Mouse (Mus musculus): ENCODE measurements around the gene Gmpr2. TPM values are rescaled to one million over a fixed set of nuclear protein-coding genes. Genes with fewer than 3 reads are reported as not detected.

Gene Gmpr2
- polyA plus RNA-seq (2012; rRNA removed) = 13.3 and 16.5 TPM in 2 replicates

DNA sequence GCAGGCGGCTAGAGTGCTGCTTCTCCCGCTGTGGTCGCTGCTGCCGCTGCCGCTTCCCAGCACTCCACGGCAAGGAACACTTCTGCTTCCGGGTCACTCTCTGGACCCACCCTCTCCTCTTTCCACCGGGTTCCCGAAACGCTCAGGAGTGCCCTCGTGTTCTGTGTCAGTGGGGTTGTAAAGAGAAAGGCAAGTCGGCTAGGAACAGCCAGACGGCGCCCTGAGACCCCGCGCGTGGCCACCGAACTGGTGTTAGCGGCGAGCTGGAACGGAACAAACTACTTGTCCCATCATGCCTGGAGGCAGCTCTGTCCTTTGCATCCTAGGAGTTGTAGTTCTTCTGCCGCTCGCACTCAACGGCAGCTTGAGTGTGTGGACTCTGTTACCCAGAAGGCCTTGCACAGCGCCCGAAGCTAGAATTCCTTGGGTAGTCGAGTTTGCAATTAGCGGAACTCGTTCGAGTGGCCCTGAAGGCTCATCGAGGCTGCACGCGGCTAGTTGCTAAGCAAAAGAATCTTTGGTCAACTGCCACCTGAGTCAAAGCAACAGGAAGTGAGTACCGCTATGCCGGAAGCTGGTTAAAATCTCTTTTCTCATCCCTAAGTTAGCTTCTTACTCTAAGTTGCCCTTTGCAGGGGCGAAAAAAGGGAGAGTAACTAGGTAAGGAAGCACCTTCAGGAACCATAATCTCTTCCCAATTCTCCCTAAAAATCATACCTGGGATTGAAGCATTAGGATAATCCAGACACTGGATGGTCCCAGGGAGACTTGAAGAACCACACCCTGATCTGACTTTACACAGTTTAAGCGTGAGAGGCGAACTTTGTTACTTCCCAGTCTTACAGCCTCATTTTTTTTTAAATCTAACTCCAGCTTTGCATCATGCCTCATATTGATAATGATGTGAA, at the start of gene Gmpr2, which contains the start of gene Nedd8:
TSS of gene Gmpr2 (plus strand) at position 109 of the 908 bp plus-strand sequence.
TSS of gene Nedd8 (minus strand) at position 292 of the 908 bp plus-strand sequence.

DNA sequence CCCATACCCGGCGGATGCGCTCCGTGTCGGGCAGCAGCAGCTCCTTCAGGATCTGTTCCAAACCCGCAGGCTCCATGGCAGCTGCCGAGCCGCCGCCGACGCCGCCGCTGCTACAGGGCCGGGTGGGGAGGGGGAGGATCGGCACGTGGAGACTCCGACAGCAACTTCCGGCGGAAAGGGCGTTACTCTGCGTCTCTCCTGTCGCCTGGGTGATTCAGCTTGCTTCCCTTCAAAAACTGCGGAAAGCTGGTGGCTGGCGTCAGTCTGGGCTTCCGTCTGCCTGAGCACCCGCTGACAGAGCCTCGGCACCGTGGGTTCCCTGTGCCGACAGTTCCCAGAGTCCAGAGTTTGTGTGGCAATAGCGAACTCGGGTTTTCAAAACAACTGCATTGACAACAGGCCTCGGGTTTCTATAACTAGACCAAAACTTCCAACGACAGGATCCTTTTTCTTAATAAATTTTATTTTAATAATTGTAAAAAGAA, 36.2 kb upstream of the Gmpr2 start, which contains the start of gene Ipo4:
TSS of gene Ipo4 (minus strand) at position 435 of the 485 bp plus-strand sequence.

DNA sequence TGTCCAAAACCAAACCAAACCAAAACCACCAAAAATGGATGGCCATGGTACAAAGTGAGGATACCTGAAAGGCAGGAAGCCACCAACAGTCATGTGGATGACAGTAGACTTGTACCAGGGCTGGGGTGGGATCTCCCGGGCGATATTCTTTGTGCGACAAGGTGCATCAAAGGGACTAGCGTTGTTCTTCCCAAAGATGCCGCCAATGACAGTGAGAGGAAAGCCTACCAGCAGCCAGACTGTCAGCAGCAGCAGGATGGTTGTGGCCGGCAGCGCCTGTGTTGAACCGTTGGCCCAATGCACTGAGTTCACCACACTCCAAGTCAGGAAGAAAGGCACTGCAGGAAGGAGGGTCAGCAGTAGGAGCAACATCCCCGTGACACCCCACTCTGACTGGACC, 33.9 kb upstream of the Gmpr2 start, which contains the start of gene Gm49378:
TSS of gene Gm49378 (minus strand) at position 101 of the 400 bp plus-strand sequence.

DNA sequence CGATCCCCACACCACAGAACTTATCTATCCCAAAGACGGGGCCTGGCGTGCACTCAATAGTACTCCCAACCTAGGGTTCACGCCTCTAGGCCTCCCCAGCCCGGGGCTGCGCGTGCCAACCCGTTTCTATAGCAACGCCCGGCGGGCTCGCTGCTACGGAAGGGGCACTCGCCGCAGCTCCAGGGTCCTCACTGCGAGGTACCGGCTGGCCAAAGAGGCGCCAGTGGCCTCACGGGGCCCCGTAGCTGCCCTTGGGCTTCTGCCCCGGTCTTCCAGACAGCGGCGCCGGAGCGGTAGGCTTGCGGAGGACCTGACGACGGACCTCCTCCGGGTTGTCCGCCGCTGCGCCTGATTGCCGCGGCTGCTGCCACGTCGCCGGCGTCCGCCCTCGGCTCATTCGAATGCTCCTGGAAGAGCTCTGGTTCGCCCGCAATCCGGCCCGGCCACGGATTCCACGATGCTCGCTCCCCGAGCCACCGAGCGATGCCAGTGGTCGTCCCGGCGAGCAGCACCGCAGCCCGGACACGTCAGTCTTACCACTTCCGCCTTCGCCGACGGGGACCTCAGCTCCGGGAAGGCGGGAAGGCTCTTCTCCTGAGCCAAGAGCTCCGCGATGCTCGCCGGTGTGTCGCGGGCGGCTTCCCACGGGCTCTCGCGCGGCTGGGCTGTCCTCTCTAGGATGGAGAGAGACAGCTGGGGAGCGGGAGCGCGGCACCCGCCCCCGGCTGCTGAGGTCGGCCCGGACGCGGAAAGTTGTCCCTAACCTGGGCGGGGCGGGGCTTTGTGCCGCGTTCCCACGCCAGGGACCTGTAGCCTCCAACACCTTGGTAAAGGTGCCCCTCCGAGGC, 28.5 kb upstream of the Gmpr2 start, which contains the start of gene Tm9sf1:
TSS of gene Tm9sf1 (minus strand) at position 747 of the 848 bp plus-strand sequence.

DNA sequence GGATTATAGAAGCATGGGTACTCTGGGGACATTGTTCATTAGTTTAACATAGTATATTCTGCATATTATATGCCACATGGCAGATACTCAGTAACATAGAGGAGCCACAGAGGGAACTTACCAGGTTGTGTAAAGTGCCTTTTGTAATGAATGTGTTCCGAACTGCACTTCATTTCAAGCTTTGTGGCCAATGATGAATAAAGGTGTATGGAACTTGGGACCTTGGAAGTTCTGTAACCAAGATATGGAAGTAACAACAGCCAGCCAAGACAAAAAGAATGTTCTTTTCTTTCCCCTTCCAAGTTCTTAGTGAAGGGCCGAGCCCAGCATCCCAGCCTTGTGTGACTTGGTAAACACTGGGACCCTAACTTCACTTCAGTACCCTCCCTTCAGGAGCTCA, 21.9 kb upstream of the Gmpr2 start, which contains the start of gene Tssk4:
TSS of gene Tssk4 (plus strand) at position 301 of the 400 bp plus-strand sequence.

DNA sequence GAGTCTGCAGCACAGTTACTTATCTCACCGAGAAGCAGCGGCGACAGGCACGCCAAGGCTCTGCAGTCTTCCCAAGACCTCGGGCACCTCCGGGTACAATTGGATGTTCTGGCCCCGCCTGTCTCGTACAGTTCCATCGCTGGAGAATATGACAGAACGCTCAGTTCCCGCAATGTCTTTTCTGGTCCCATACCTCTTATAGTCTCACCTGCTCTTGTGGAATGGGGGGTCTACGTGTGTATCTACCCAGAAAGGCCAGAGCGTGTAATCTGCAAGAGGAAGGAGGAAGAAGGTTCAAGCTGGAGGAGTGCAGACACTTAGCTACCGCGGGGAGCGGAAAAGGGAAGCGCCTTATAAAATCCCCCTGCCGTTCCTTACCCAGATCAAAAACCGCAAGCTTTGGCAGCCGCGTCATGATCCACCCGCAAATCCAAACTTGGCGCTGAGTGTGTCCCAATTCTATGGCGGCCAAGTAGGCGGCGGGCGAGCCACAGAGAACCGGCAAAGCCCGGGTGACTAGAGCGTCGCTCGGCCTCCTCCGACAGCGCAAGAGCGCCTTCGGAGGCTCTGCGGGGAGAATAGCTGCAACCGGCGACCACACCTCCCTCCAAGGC, 11.7 kb upstream of the Gmpr2 start, which contains the start of gene Mdp1:
TSS of gene Mdp1 (minus strand) at position 549 of the 614 bp plus-strand sequence.

DNA sequence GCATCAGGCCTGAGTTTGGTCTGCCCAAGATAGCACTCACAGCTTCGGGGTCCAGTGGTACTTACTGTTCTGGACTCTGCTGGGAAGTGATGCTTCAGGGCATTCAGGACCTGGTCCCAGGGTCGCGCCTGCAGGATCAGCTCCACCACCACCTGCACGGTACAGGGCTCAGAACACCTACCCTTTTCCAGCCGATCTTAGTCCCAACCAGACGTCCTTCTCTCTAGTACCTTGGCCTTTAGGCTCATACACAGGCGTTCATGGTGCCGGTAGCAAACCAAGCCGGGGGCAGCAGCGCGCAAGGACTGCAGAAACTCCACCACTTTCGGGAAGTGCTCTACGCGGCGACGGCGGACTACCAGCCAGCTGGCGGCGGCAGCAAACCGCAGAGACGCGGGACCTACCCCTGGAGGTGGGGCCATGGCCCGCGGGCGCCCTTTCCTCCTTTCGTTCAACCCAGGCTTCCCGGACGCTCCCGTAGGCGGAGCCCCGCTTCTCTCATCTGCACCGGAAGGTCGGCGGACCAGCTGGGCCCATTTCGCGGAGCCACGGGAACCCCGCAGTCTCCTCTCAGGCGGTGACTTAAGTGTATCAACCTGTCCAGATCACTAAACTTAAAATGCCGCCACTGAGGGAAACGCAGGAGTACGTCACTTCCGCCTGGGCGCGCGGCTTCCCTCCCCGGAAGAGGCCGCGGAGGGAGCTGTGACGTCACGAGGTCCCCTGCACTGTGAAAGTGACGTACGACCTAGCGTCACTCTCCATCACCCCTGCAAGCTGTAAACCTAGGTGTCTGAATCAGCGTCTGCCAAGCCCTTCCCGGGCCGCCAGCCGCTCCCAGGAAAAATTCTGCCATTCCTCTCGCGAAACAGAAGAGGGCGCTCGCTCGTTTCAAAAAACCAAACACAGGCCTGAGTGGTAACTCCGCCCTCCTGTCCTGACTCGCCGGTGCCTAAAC, 9.7 kb downstream of the Gmpr2 start, which contains the start of gene Tinf2:
TSS of gene Tinf2 (minus strand) at position 661 of the 958 bp plus-strand sequence.

DNA sequence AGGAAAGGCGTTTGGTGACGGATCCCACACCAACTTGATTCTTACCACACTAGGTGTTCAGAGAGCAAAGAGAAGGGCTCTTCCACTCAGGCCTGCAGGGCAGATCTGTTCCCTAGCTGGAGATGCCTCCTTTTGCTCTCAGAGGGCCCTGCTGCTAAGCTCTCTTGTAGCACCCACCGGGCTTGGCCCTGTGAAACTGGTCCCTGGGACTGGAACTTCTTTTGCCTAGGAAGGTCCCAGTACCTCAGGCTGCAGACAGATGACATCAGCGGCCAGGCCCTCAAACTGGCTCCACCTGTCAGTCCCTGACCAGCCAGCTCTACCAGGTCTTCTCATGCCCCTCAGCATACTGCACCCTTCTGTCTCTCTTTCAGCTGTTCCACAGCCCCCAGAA, 42.0 kb downstream of the Gmpr2 start, which contains the start of gene Tgm1:
TSS of gene Tgm1 (minus strand) at position 198 of the 394 bp plus-strand sequence.

DNA sequence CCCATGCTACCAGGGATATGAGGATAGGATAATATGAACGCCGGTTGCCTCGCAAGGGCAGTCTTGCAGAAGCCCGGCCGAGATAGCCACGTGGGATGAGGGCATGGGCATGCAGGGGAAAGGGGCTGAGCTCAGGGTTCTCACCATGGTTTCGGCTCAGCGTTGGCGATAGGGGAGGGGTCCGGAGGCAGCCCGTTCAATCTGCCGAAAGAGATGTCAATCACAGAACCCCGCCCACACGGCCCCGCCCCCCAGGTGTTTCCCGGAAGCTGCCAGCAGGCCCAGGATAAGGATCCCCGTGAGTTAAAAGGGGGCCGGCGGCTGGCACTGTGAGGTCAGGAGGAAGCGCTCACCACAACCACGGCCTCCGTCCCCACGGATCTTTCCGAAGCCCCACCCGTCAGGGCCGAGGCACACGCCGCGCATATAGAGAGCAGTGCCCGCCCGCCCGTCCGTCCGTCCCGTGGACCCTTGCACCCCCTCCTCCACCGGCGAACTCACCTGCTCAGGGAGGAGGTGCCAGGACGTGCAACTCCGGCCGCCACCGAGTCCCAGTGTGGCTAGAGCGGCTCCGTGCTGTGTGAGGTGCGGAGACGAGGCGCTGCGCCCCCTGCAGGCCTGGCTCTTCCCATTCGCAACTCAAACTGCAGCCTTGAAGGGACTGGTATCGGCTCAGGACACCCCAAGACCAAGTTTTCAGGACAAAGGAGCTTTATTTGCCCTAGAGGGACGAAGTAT, 50.1 kb downstream of the Gmpr2 start, which contains the start of gene Rabggta:
TSS of gene Rabggta (minus strand) at position 564 of the 738 bp plus-strand sequence.

Other genes starting within 250 kb of the Gmpr2 start
- gene Dhrs4, start 193.2 kb upstream of the Gmpr2 start, polyA plus RNA-seq (2012; rRNA removed) = 45.3 and 46.0 TPM in 2 replicates
- gene Carmil3, start 181.3 kb upstream of the Gmpr2 start, polyA plus RNA-seq (2012; rRNA removed) = 2.0 and 2.3 TPM in 2 replicates
- 0.06 and 0.08 TPM in 2 replicates for gene Cpne6, start 161.5 kb upstream of the Gmpr2 start, polyA plus RNA-seq (2012; rRNA removed)
- gene Nrl, start 147.0 kb upstream of the Gmpr2 start, polyA plus RNA-seq (2012; rRNA removed) = 0.01 TPM in 1 of 2 replicates, not detected in the other
- gene Pck2, start 131.7 kb upstream of the Gmpr2 start, polyA plus RNA-seq (2012; rRNA removed) = 21.6 and 22.1 TPM in 2 replicates
- 29.4 and 35.9 TPM in 2 replicates for gene Dcaf11, start 111.9 kb upstream of the Gmpr2 start, polyA plus RNA-seq (2012; rRNA removed)
- gene A730061H03Rik, start 111.5 kb upstream of the Gmpr2 start, polyA plus RNA-seq (2012; rRNA removed) = 0.76 and 0.83 TPM in 2 replicates
- 0.20 and 0.69 TPM in 2 replicates for gene Fitm1, start 96.3 kb upstream of the Gmpr2 start, polyA plus RNA-seq (2012; rRNA removed)
- 49.6 and 57.9 TPM in 2 replicates for gene Psme1, start 93.8 kb upstream of the Gmpr2 start, polyA plus RNA-seq (2012; rRNA removed)
- gene Emc9, start 86.6 kb upstream of the Gmpr2 start, polyA plus RNA-seq (2012; rRNA removed) = 17.8 and 19.8 TPM in 2 replicates
- gene Psme2, start 80.8 kb upstream of the Gmpr2 start, polyA plus RNA-seq (2012; rRNA removed) = 63.6 and 64.0 TPM in 2 replicates
- 5.9 and 7.5 TPM in 2 replicates for gene Rnf31, start 80.2 kb upstream of the Gmpr2 start, polyA plus RNA-seq (2012; rRNA removed)
- 17.6 and 23.7 TPM in 2 replicates for gene Irf9, start 68.4 kb upstream of the Gmpr2 start, polyA plus RNA-seq (2012; rRNA removed)
- gene Rec8, start 53.9 kb upstream of the Gmpr2 start, polyA plus RNA-seq (2012; rRNA removed) = 1.7 and 2.1 TPM in 2 replicates
- gene Ipo4, start 36.0 kb upstream of the Gmpr2 start, polyA plus RNA-seq (2012; rRNA removed) = 24.1 TPM in 2 replicates
- 1.5 and 1.6 TPM in 2 replicates for gene Gm49378, start 34.0 kb upstream of the Gmpr2 start, polyA plus RNA-seq (2012; rRNA removed)
- gene Tm9sf1, start 28.1 kb upstream of the Gmpr2 start, polyA plus RNA-seq (2012; rRNA removed) = 25.0 and 29.3 TPM in 2 replicates
- gene Tssk4, start 21.8 kb upstream of the Gmpr2 start, polyA plus RNA-seq (2012; rRNA removed) = 0.35 and 0.44 TPM in 2 replicates
- 14.2 and 15.2 TPM in 2 replicates for gene Mdp1, start 11.4 kb upstream of the Gmpr2 start, polyA plus RNA-seq (2012; rRNA removed)
- gene Nedd8, start 183 bp downstream of the Gmpr2 start, polyA plus RNA-seq (2012; rRNA removed) = 177 and 195 TPM in 2 replicates
- gene Tinf2, start 9.9 kb downstream of the Gmpr2 start, polyA plus RNA-seq (2012; rRNA removed) = 15.3 and 17.8 TPM in 2 replicates
- gene Tgm1, start 42.0 kb downstream of the Gmpr2 start, polyA plus RNA-seq (2012; rRNA removed) = 2.4 and 2.5 TPM in 2 replicates
- 10.6 and 12.3 TPM in 2 replicates for gene Rabggta, start 50.3 kb downstream of the Gmpr2 start, polyA plus RNA-seq (2012; rRNA removed)
- gene Dhrs1, start 73.7 kb downstream of the Gmpr2 start, polyA plus RNA-seq (2012; rRNA removed) = 27.6 and 31.2 TPM in 2 replicates
- gene Nop9, start 73.8 kb downstream of the Gmpr2 start, polyA plus RNA-seq (2012; rRNA removed) = 12.2 and 15.0 TPM in 2 replicates
- 36.1 and 38.6 TPM in 2 replicates for gene Cideb, start 86.5 kb downstream of the Gmpr2 start, polyA plus RNA-seq (2012; rRNA removed)
- gene Ltb4r2, start 89.5 kb downstream of the Gmpr2 start, polyA plus RNA-seq (2012; rRNA removed) = 0.57 and 0.65 TPM in 2 replicates
- gene Ltb4r1, start 94.0 kb downstream of the Gmpr2 start, polyA plus RNA-seq (2012; rRNA removed) = 2.2 and 3.1 TPM in 2 replicates
- 0.86 and 0.99 TPM in 2 replicates for gene Adcy4, start 112.2 kb downstream of the Gmpr2 start, polyA plus RNA-seq (2012; rRNA removed)
- 12.6 and 15.4 TPM in 2 replicates for gene Ripk3, start 116.9 kb downstream of the Gmpr2 start, polyA plus RNA-seq (2012; rRNA removed)
- gene Nfatc4, start 151.2 kb downstream of the Gmpr2 start, polyA plus RNA-seq (2012; rRNA removed) = 0.71 and 1.5 TPM in 2 replicates
- 1.6 and 1.7 TPM in 2 replicates for gene Nynrin, start 182.1 kb downstream of the Gmpr2 start, polyA plus RNA-seq (2012; rRNA removed)
- gene Cbln3, start 212.5 kb downstream of the Gmpr2 start, polyA plus RNA-seq (2012; rRNA removed) = 0.10 and 0.16 TPM in 2 replicates
- 7.3 and 8.4 TPM in 2 replicates for gene Khnyn, start 213.0 kb downstream of the Gmpr2 start, polyA plus RNA-seq (2012; rRNA removed)
- gene Sdr39u1, start 228.4 kb downstream of the Gmpr2 start, polyA plus RNA-seq (2012; rRNA removed) = 5.3 and 6.1 TPM in 2 replicates

All from liver, embryonic 14 days (tissue).